Mouse (Mus musculus) hindbrain, embryonic 15.5 days (tissue): ENCODE measurements around the gene Uba5. TPM values are rescaled to one million over a fixed set of nuclear protein-coding genes. Genes with fewer than 3 reads are reported as not detected.

Experiments
- ATAC-seq: fragments of 200-750 bp; cut with Nextera tagmentation; 2 replicates; pipeline ENCODE4 v1.8.0; 2017; ENCODE audit warnings: low read depth, moderate number of reproducible peaks, moderate TSS enrichment; ENCODE audit not compliant: low FRiP score
- H3K27ac ChIP-seq: fragments of 300-500 bp; sonication (generic); replicated peaks from 2 replicates; pipeline ENCODE4 v1.5.1; 2015; ENCODE audit warnings: mild to moderate bottlenecking, inconsistent platforms
- H3K27me3 ChIP-seq: fragments of 300-500 bp; sonication (generic); 2 replicates; pipeline ENCODE4 v1.6.1; 2015; ENCODE audit warnings: control low read depth, inconsistent platforms
- H3K36me3 ChIP-seq: fragments of 300-500 bp; sonication (generic); 2 replicates; pipeline ENCODE4 v1.6.1; 2015; ENCODE audit warnings: control low read depth, inconsistent platforms
- H3K4me1 ChIP-seq: fragments of 300-500 bp; sonication (generic); replicated peaks from 2 replicates; pipeline ENCODE4 v1.6.1; 2015; ENCODE audit warnings: control low read depth, inconsistent platforms
- H3K4me2 ChIP-seq: fragments of 300-500 bp; sonication (generic); 2 replicates; pipeline ENCODE4 v1.6.1; 2015; ENCODE audit warnings: moderate library complexity, mild to moderate bottlenecking, inconsistent platforms
- H3K4me3 ChIP-seq: fragments of 300-500 bp; sonication (generic); 2 replicates; pipeline ENCODE4 v1.5.1; 2015; ENCODE audit warnings: mild to moderate bottlenecking, inconsistent platforms
- H3K9ac ChIP-seq: fragments of 300-500 bp; sonication (generic); 2 replicates; pipeline ENCODE4 v1.6.1; 2015; ENCODE audit warnings: inconsistent platforms
- H3K9me3 ChIP-seq: fragments of 300-500 bp; sonication (generic); 2 replicates; pipeline ENCODE4 v1.6.1; 2016; ENCODE audit warnings: control low read depth, inconsistent platforms
- WGBS: fragments of 180-500 bp; shearing (Covaris S2); methylation state at CpG from one replicate; pipeline ENCODE4 v1.1.7; 2015; 5-methylcytosine and 5-hydroxymethylcytosine counted together
- polyA plus RNA-seq: library from polyadenylated mRNA; unstranded; fragments of >200 nt; fragmentation: Nextera tagmentation; extraction: Ambion mirVana; gene quantifications from 2 replicates; pipeline ENCODE4 v1.2.1, GENCODE M21; 2015

Uba5 gene
- polyA plus RNA-seq, 1 experiment from 2014 or later, result 68.9 TPM

DNA sequence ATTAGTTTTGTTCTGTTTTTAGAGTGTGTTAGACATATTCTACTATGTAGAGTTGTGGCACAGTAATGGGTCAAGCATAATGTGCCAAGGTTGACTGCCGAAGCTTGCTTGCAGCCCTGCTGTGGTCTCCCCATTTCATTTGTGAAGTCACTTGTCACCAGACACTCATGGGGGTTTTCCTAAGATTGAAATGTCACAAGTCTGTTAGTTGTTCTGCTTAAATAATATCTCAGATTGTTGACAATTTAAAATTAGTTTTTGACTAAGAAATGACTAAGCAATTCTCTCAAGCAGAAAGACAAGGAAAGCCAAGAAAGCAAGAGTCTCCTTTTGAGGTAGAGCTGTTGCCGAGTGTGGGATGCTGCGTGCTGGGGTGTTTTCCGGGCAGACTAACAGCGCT is 30.0 kb upstream of the Uba5 start:
- no peak overlapping the region for H3K4me3 ChIP-seq
- WGBS, result 96% methylated on average over 5 of the region's 5 CpGs
- no peak for ATAC-seq

DNA sequence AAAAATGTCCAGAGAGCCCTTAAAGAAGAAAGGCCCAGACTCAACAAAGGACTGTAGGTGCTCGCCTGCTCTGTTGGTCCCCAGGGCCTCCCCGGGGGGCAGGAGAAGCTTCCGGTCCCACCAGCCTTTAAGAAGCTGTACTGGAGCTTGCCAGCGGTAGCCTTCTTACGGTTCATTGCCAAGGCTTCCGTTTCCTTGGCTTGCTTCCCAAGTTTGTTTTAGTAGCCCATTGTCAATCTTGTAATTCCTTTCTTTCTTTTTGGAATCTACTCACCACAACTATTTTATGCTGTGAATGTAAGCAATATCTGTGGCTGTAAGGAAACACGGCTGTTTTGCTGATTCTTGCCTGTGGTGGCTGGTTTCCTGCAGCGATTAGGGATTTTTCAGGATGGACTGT is 25.6 kb upstream of the Uba5 start:
- H3K4me2 ChIP-seq, result no peak overlapping the region
- 0 out of 2 replicates have a peak, but pooled peaks cover 5% of the 10 kb centered on the region for H3K36me3 ChIP-seq
- H3K9me3 ChIP-seq, result no peaks in the 10 kb centered on the region
- H3K27me3 ChIP-seq, result no peaks in the 10 kb centered on the region
- H3K4me1 ChIP-seq, result no peaks in the 10 kb centered on the region
- no peak overlapping the region for H3K4me3 ChIP-seq
- peak overlapping the region; percentile 45; the same call in 1 of the 2 replicates for H3K27ac ChIP-seq
- no peak for ATAC-seq
- H3K9ac ChIP-seq, result no peak overlapping the region
- whole genome bisulfite sequencing, result 53% methylated on average over 8 of the region's 8 CpGs

More for the DNA sequence above, 30.0 kb upstream of the Uba5 start:
- H3K27ac ChIP-seq, result no peak overlapping the region
- H3K4me1 ChIP-seq, result no peaks in the 10 kb centered on the region
- no peaks in the 10 kb centered on the region for H3K36me3 ChIP-seq
- no peaks in the 10 kb centered on the region for H3K27me3 ChIP-seq
- H3K4me2 ChIP-seq, result no peak overlapping the region
- H3K9me3 ChIP-seq, result no peaks in the 10 kb centered on the region
- H3K9ac ChIP-seq, result no peak overlapping the region

GRCm38 (mm10) chr9:104085730-104086429 is 22.9 kb upstream of the Uba5 start:
- Histone ChIP-seq H3K4me2 (no peak overlapping the region), H3K9ac (no peak overlapping the region), H3K9me3 (no peaks in the 10 kb centered on the region), H3K4me3 (no peak overlapping the region), H3K36me3 (0 out of 2 replicates have a peak, but pooled peaks cover 5% of the 10 kb centered on the region), H3K27ac (no peak overlapping the region), H3K4me1 (no peaks in the 10 kb centered on the region), H3K27me3 (no peaks in the 10 kb centered on the region)
- ATAC-seq, result no peak
- WGBS, result 65% methylated on average over 4 of the region's 4 CpGs

GRCm38 (mm10) chr9:104080038-104080437 is 17.1 kb upstream of the Uba5 start:
- ATAC-seq, result no peak
- Histone ChIP-seq H3K36me3 (0 out of 2 replicates have a peak, but pooled peaks cover 5% of the 10 kb centered on the region), H3K27me3 (no peaks in the 10 kb centered on the region), H3K9me3 (no peaks in the 10 kb centered on the region), H3K4me3 (no peak overlapping the region), H3K4me1 (no peaks in the 10 kb centered on the region), H3K9ac (no peak overlapping the region), H3K4me2 (no peak overlapping the region), H3K27ac (no peak overlapping the region)
- WGBS, result 86% methylated on average over 3 of the region's 3 CpGs

GRCm38 (mm10) chr9:104079379-104079778 is 16.4 kb upstream of the Uba5 start:
- Histone ChIP-seq H3K9ac (no peak overlapping the region), H3K27ac (no peak overlapping the region), H3K4me1 (no peaks in the 10 kb centered on the region), H3K36me3 (0 out of 2 replicates have a peak, but pooled peaks cover under 1% of the 10 kb centered on the region), H3K9me3 (no peaks in the 10 kb centered on the region), H3K27me3 (no peaks in the 10 kb centered on the region), H3K4me2 (no peak overlapping the region), H3K4me3 (no peak overlapping the region)
- 60% methylated on average over 5 of the region's 5 CpGs for whole genome bisulfite sequencing
- no peak for ATAC-seq

DNA sequence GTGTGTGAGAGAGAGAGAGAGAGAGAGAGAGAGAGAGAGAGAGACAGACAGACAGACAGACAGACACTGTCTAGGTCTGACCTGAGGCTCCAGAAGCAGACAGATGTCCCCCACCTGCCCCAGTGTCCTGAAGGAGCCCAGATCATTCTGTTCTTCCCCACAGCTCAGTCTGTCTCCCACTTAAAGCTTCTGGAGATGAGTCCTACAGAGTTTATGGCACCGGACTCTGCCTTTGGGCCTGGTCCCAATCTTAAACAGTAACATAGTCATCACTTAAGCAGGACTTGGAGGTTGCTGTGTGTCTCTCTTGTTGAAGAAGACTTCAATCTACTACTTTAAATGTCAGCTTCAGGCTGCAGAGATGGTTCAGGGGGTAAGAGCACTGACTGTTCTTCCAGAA is 15.8 kb upstream of the Uba5 start:
- Histone ChIP-seq H3K4me2 (no peak overlapping the region), H3K9ac (no peak overlapping the region), H3K36me3 (no peaks in the 10 kb centered on the region), H3K9me3 (no peaks in the 10 kb centered on the region), H3K4me1 (no peaks in the 10 kb centered on the region), H3K27me3 (no peaks in the 10 kb centered on the region), H3K4me3 (no peak overlapping the region), H3K27ac (no peak overlapping the region)
- no peak for ATAC-seq
- 100% methylated on average over 1 of the region's 1 CpGs for WGBS

DNA sequence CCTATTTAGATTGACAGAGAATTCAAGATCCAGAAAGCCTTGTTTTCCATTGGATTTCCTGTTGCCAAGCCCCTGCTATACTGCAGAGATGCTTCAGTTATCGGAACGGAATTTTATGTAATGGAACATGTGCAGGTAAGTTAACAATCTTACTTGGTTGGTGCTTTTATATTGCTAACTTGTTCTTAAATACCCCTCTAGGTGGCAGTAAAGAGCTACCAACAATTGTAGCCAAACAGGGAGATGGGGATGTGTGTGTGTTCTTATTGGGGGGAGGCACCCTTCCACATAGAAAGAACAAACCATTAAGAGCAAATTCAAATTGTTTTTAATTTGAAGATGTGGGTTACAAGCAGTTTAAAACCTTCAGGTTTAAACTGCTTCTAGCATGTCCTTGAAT is 12.9 kb upstream of the Uba5 start:
- no peak overlapping the region for H3K4me2 ChIP-seq
- no peaks in the 10 kb centered on the region for H3K27me3 ChIP-seq
- no peak overlapping the region for H3K27ac ChIP-seq
- H3K36me3 ChIP-seq, result no peaks in the 10 kb centered on the region
- 75% methylated on average over 2 of the region's 2 CpGs for WGBS
- no peak for ATAC-seq
- H3K9ac ChIP-seq, result no peak overlapping the region
- no peak overlapping the region for H3K4me3 ChIP-seq
- H3K4me1 ChIP-seq, result no peaks in the 10 kb centered on the region
- H3K9me3 ChIP-seq, result no peaks in the 10 kb centered on the region

- H3K9ac ChIP-seq, result no peak overlapping the region
- no peaks in the 10 kb centered on the region for H3K4me1 ChIP-seq
- WGBS, result 81% methylated on average over 8 of the region's 8 CpGs
- no peaks in the 10 kb centered on the region for H3K9me3 ChIP-seq
- H3K27me3 ChIP-seq, result no peaks in the 10 kb centered on the region
- no peak for ATAC-seq
- no peaks in the 10 kb centered on the region for H3K36me3 ChIP-seq
- no peak overlapping the region for H3K27ac ChIP-seq
- H3K4me3 ChIP-seq, result no peak overlapping the region
- H3K4me2 ChIP-seq, result no peak overlapping the region
Observed at GRCm38 (mm10) chr9:104070863-104071604, 8.1 kb upstream of the Uba5 start.

DNA sequence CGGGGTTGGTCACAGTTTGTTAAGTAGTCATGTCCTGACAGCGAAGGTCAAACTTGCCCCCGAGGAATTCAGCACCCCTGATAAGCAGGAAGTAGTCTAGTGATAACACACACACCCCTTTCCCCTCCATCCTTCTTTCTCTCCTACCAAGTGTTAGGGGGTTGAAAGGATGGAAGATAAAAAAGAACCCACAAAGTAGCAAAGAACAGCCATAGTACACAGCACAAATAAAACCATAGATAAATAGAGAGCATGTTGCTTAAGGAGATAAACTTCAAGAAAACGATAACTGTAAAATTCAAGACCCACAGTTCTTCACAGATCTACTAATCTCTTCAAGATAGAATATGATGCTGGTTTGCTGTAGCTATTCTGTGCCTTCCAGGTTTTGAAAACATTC is 7.3 kb upstream of the Uba5 start:
- no peak overlapping the region for H3K4me3 ChIP-seq
- no peaks in the 10 kb centered on the region for H3K27me3 ChIP-seq
- no peaks in the 10 kb centered on the region for H3K9me3 ChIP-seq
- no peak overlapping the region for H3K9ac ChIP-seq
- ATAC-seq, result no peak
- no peak overlapping the region for H3K4me2 ChIP-seq
- no peaks in the 10 kb centered on the region for H3K36me3 ChIP-seq
- H3K4me1 ChIP-seq, result no peaks in the 10 kb centered on the region
- no peak overlapping the region for H3K27ac ChIP-seq
- WGBS, result 78% methylated on average over 4 of the region's 4 CpGs

DNA sequence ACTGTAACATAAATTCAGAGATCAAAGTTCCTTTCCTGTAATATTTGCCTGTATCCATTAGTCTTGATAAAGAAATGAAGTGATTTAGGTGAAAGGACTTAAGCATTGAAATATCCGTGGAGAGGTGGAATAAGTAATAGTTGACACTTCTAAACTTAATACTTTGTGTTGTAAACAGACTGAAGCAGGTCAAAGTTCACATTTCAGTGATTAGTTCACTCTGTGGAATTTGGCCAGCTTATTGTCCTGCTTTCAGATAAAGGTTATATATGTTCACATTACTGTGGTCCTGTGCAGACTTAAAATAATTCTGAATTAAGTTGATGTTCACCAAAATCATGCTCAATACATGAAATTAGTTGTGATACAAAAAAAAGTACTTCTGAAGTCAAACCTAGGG is 1.6 kb upstream of the Uba5 start:
- no peak for ATAC-seq
- no peak overlapping the region for H3K4me3 ChIP-seq
- WGBS, result 43% methylated on average over 1 of the region's 1 CpGs

DNA sequence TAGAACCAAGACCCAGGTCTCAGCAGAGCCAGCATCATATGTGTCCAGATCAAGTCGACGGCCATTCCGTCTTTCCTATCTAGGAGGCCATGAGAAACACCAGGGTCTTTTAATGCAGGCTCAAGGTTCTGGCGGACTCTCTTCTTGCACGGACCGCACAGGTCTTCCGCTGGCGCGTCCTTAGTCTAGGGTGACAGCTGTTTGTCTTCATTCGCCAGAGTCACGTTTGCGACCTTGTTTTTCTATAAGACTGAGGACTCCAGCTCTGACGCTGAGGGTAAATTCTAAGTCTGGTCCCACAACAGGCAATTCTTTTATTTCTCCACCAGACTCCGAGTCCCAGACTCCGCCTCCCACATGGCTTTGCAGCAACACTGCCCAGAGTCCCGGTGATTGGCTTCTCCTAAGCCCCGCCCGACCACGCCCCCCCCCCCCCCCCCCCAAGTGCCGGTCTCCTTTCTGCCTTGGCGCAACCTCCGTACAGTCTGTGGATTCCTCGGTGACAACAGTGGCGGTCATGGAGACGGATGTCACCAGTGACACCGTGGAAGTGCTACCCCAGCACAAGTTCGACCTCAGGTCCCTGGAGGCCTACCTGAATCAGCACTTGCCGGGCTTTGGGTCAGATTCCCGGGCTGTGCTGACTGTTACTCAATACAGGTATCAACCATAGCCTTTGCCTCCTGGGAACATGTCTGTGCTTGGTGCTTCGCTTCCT is 469 bp upstream of the Uba5 start, which contains the start of gene Acad11:
Gene Acad11 (plus strand): TSS at position 134 of the 718 bp plus-strand sequence.
- Histone ChIP-seq H3K27me3 (no peaks in the 10 kb centered on the region), H3K27ac (peak within 1 kb of the TSS; percentile 80)
- WGBS, result under 1% methylated on average over 29 of the region's 30 CpGs

More for the DNA sequence above, 1.6 kb upstream of the Uba5 start:
- no peak overlapping the region for H3K27ac ChIP-seq
- H3K4me1 ChIP-seq, result peaks cover 27% of the 10 kb centered on the region
- no peak overlapping the region for H3K9ac ChIP-seq
- H3K9me3 ChIP-seq, result no peaks in the 10 kb centered on the region
- H3K36me3 ChIP-seq, result peaks cover 11% of the 10 kb centered on the region
- H3K27me3 ChIP-seq, result no peaks in the 10 kb centered on the region
- no peak overlapping the region for H3K4me2 ChIP-seq

GRCm38 (mm10) chr9:104051028-104051427 is 11.9 kb downstream of the Uba5 start:
- no peak overlapping the region for H3K27ac ChIP-seq
- no peak overlapping the region for H3K4me2 ChIP-seq
- no peaks in the 10 kb centered on the region for H3K4me1 ChIP-seq
- H3K9ac ChIP-seq, result no peak overlapping the region
- H3K36me3 ChIP-seq, result peaks cover 91% of the 10 kb centered on the region
- H3K27me3 ChIP-seq, result no peaks in the 10 kb centered on the region
- H3K9me3 ChIP-seq, result no peaks in the 10 kb centered on the region
- no peak for ATAC-seq
- no peak overlapping the region for H3K4me3 ChIP-seq
- 96% methylated on average over 6 of the region's 6 CpGs for WGBS

More for the DNA sequence above, 469 bp upstream of the Uba5 start, which contains the start of gene Acad11:
- Histone ChIP-seq H3K9me3 (no peaks in the 10 kb centered on the region), H3K36me3 (peaks cover 16% of the 10 kb centered on the region), H3K4me3 (peak within 1 kb of the TSS; percentile 84), H3K4me2 (peak within 1 kb of the TSS; percentile 94), H3K4me1 (peaks cover 27% of the 10 kb centered on the region), H3K9ac (peak within 1 kb of the TSS; percentile 85)
- peak; percentile 99 for ATAC-seq
